Mouse (Mus musculus): ENCODE results near the gene Drg2. TPM values are rescaled to one million over a fixed set of nuclear protein-coding genes. Genes with fewer than 3 reads are reported as not detected.

Drg2 gene
- polyA plus RNA-seq, 1 experiment from 2014 or later = 110 TPM

- no peaks in the 10 kb centered on the region for H3K4me1 ChIP-seq (ENCODE audit: control insufficient read depth, insufficient read depth, low read length)
- 45% methylated on average over 2 of the region's 2 CpGs for WGBS
- peak; percentile 46; the same call in 1 of the 2 replicates for ATAC-seq (ENCODE audit: insufficient number of reproducible peaks, insufficient read depth, low FRiP score, low read depth)
These were observed 60.5 kb downstream of the Drg2 start for GRCm38 (mm10) chr11:60514941-60515340.

GRCm38 (mm10) chr11:60518305-60518704 lies 63.9 kb downstream of the Drg2 start:
- Histone ChIP-seq H3K27me3 (ENCODE audit: control insufficient read depth, insufficient read depth, low read length) (no peaks in the 10 kb centered on the region), H3K9me3 (ENCODE audit: control insufficient read depth, low read depth, low read length) (no peaks in the 10 kb centered on the region), H3K27ac (ENCODE audit: low read length) (no peak overlapping the region), H3K4me3 (ENCODE audit: low read depth, low read length) (no peak overlapping the region), H3K4me1 (ENCODE audit: control insufficient read depth, insufficient read depth, low read length) (no peaks in the 10 kb centered on the region), H3K9ac (replicated peaks; ENCODE audit: low read depth, low read length) (no peak overlapping the region), H3K36me3 (ENCODE audit: control insufficient read depth, insufficient read depth, low read length) (no peaks in the 10 kb centered on the region), H3K4me2 (replicated peaks; ENCODE audit: low read depth, low read length) (no peak overlapping the region)
- WGBS = 73% methylated on average over 4 of the region's 4 CpGs
- no peak for ATAC-seq (ENCODE audit: insufficient number of reproducible peaks, insufficient read depth, low FRiP score, low read depth)

More at GRCm38 (mm10) chr11:60514941-60515340, 60.5 kb downstream of the Drg2 start:
- Histone ChIP-seq H3K4me3 (ENCODE audit: low read depth, low read length) (no peak overlapping the region), H3K9ac (replicated peaks; ENCODE audit: low read depth, low read length) (no peak overlapping the region), H3K27ac (ENCODE audit: low read length) (no peak overlapping the region), H3K36me3 (ENCODE audit: control insufficient read depth, insufficient read depth, low read length) (no peaks in the 10 kb centered on the region), H3K27me3 (ENCODE audit: control insufficient read depth, insufficient read depth, low read length) (no peaks in the 10 kb centered on the region), H3K9me3 (ENCODE audit: control insufficient read depth, low read depth, low read length) (no peaks in the 10 kb centered on the region), H3K4me2 (replicated peaks; ENCODE audit: low read depth, low read length) (no peak overlapping the region)

Other genes with a start within 250 kb of the Drg2 start
- gene Srebf1, start 232.0 kb upstream of the Drg2 start, polyA plus RNA-seq (2014; fragmentation: Nextera tagmentation; extraction: Ambion mirVana) = 70.9 and 72.6 TPM in 2 replicates
- gene Tom1l2, start 101.7 kb upstream of the Drg2 start, polyA plus RNA-seq (2014; fragmentation: Nextera tagmentation; extraction: Ambion mirVana) = 22.2 and 22.7 TPM in 2 replicates
- gene Drc3, start 101.3 kb upstream of the Drg2 start, polyA plus RNA-seq (2014; fragmentation: Nextera tagmentation; extraction: Ambion mirVana) = 0.98 and 1.8 TPM in 2 replicates
- gene Gid4, start 37.4 kb upstream of the Drg2 start, polyA plus RNA-seq (2014; fragmentation: Nextera tagmentation; extraction: Ambion mirVana) = 27.0 and 28.0 TPM in 2 replicates
- gene Atpaf2, start 36.1 kb upstream of the Drg2 start, polyA plus RNA-seq (2014; fragmentation: Nextera tagmentation; extraction: Ambion mirVana) = 50.7 TPM in 2 replicates
- gene Myo15, start 14.7 kb downstream of the Drg2 start, polyA plus RNA-seq (2014; fragmentation: Nextera tagmentation; extraction: Ambion mirVana) = 0.13 and 0.21 TPM in 2 replicates
- gene Alkbh5, start 81.8 kb downstream of the Drg2 start, polyA plus RNA-seq (2014; fragmentation: Nextera tagmentation; extraction: Ambion mirVana) = 35.1 and 35.3 TPM in 2 replicates
- gene Llgl1, start 245.1 kb downstream of the Drg2 start, polyA plus RNA-seq (2014; fragmentation: Nextera tagmentation; extraction: Ambion mirVana) = 51.8 and 55.1 TPM in 2 replicates

All from stomach, embryonic 14.5 days (tissue).